ENCODE assay signal across 9 mouse cellular contexts in genomic region chr10:77522746-77523145, GRCm38 (mm10). TPM values are rescaled to one million over a fixed set of nuclear protein-coding genes. Genes with fewer than 3 reads are reported as not detected.
DNase-seq lines count a peak whose midpoint lies in the region; ATAC-seq and TF ChIP-seq lines count a peak whose summit lies in the region.
"Had no signal": no experiment of that assay in that cellular context is flagged by ENCODE, and none has a peak within 500 bp of the region (broad histone marks: within the 10 kb centered on the region; RNA-seq: fewer than 3 reads in every experiment).

No protein-coding gene starts in this region.

- peaks cover 14% of the 10 kb centered on the region for H3K4me1 ChIP-seq in heart, embryonic 13.5 days
- peaks cover 2% of the 10 kb centered on the region for H3K4me1 ChIP-seq in ES-Bruce4 (ENCODE audit: control insufficient read depth, insufficient read depth, low read length)
- peaks cover 13% of the 10 kb centered on the region for H3K4me1 ChIP-seq in hindbrain, embryonic 10.5 days (replicated peaks)

- H3K4me3 ChIP-seq in heart, embryonic 13.5 days: peak overlapping the region; percentile 38
- peak overlapping the region; percentile 25; the same call in 1 of the 2 replicates for H3K4me3 ChIP-seq in ES-Bruce4 (ENCODE audit: low read depth, low read length)
- peak overlapping the region; percentile 50 for H3K4me3 ChIP-seq in hindbrain, embryonic 10.5 days

- H3K4me2 ChIP-seq in heart, embryonic 13.5 days: peak overlapping the region; percentile 68

- H3K27me3 ChIP-seq in heart, embryonic 13.5 days (replicated peaks): peaks cover 10% of the 10 kb centered on the region; the same call in 1 of the 2 replicates
- H3K27me3 ChIP-seq in ES-Bruce4 (ENCODE audit: control insufficient read depth, insufficient read depth, low read length, poor library complexity, severe bottlenecking): no peaks in the 10 kb centered on the region
- H3K27me3 ChIP-seq in hindbrain, embryonic 10.5 days (ENCODE audit: insufficient read depth, poor library complexity, severe bottlenecking): peaks cover 9% of the 10 kb centered on the region

- WGBS in heart, embryonic 13.5 days: 54% methylated on average over 12 of the region's 12 CpGs
- 59% methylated on average over 12 of the region's 12 CpGs for WGBS in hindbrain, embryonic 10.5 days

- intact Hi-C loops in heart, postnatal 14 days (cut with DNase I): no loop called here

- H3K9me3 ChIP-seq in heart, embryonic 13.5 days: no peaks in the 10 kb centered on the region
- H3K9me3 ChIP-seq in ES-Bruce4 (replicated peaks; ENCODE audit: control insufficient read depth, insufficient read depth, low read length, poor library complexity, severe bottlenecking): no peaks in the 10 kb centered on the region
- no peaks in the 10 kb centered on the region for H3K9me3 ChIP-seq in hindbrain, embryonic 10.5 days

- TF ChIP-seq POLR2A in ES-Bruce4 (IDR thresholded peaks at IDR 0.05; ENCODE audit: insufficient read depth, low read length): no peak

- ATAC-seq in heart, embryonic 13.5 days (ENCODE audit: extremely low read depth, insufficient number of reproducible peaks, low FRiP score, low TSS enrichment): no peak

- H3K9ac ChIP-seq in heart, embryonic 13.5 days: peak overlapping the region; percentile 48
- H3K9ac ChIP-seq in ES-Bruce4 (ENCODE audit: low read depth, poor library complexity, severe bottlenecking): peak overlapping the region; percentile 10

- no peak for TF ChIP-seq CTCF in ES-Bruce4 (IDR thresholded peaks at IDR 0.05; ENCODE audit: low read depth, low read length)

- no peak for TF ChIP-seq EP300 in ES-Bruce4 (IDR thresholded peaks at IDR 0.05; ENCODE audit: insufficient read depth, low read depth, low read length)

- no peak overlapping the region for H3K27ac ChIP-seq in heart, embryonic 13.5 days (replicated peaks)
- no peak overlapping the region for H3K27ac ChIP-seq in ES-Bruce4 (ENCODE audit: insufficient read depth, low read length)
- H3K27ac ChIP-seq in hindbrain, embryonic 10.5 days: peak overlapping the region; percentile 72

- H3K36me3 ChIP-seq in heart, embryonic 13.5 days: no peaks in the 10 kb centered on the region
- H3K36me3 ChIP-seq in ES-Bruce4 (ENCODE audit: control insufficient read depth, insufficient read depth, low read length, poor library complexity, severe bottlenecking): no peaks in the 10 kb centered on the region
- H3K36me3 ChIP-seq in hindbrain, embryonic 10.5 days: no peaks in the 10 kb centered on the region

- no peak for DNase-seq in heart, postnatal 14 days
- DNase-seq in hindbrain, embryonic 10.5 days (ENCODE audit: low spot score): no peak
- DNase-seq in mesoderm, embryonic 11.5 days (ENCODE audit: low read depth, low spot score): peak; percentile 4
- no peak for DNase-seq in adipocyte (ENCODE audit: low spot score)
- no peak for DNase-seq in spleen, postnatal 14 days (ENCODE audit: low spot score in 2 of 2)
- no peak for DNase-seq in embryo, embryonic 11 days
- DNase-seq: cerebellum, adult 11-12 months had no signal

RNA-seq across cellular contexts. Expression of gene Fam207a, which starts 7.2 kb away (rescaled TPM):
- 23.9 and 24.0 TPM in 2 replicates for polyA plus RNA-seq in heart, embryonic 13.5 days (2015; fragmentation: Nextera tagmentation; extraction: Ambion mirVana)
- total RNA-seq in heart, postnatal 14 days (2021): 1 to 10 TPM; 9.6 TPM
- polyA plus RNA-seq in ES-Bruce4 (2011; ENCODE audit: insufficient read depth, insufficient read length, low read depth, missing spikeins): 23.2 and 24.3 TPM in 2 replicates
- polyA plus RNA-seq in hindbrain, embryonic 10.5 days (2016; fragmentation: Nextera tagmentation; extraction: Ambion mirVana): 48.8 and 50.0 TPM in 2 replicates

RNA-seq across cellular contexts. Expression of gene Itgb2, which starts 7.3 kb away (rescaled TPM):
- polyA plus RNA-seq in heart, embryonic 13.5 days (2015; fragmentation: Nextera tagmentation; extraction: Ambion mirVana): 1.5 and 1.6 TPM in 2 replicates
- total RNA-seq in heart, postnatal 14 days (2021): 1 to 10 TPM; 5.4 to 9.0 TPM
- 0.61 and 0.82 TPM in 2 replicates for polyA plus RNA-seq in ES-Bruce4 (2011; ENCODE audit: insufficient read depth, insufficient read length, low read depth, missing spikeins)
- 1.0 and 1.2 TPM in 2 replicates for polyA plus RNA-seq in hindbrain, embryonic 10.5 days (2016; fragmentation: Nextera tagmentation; extraction: Ambion mirVana)

RNA-seq across cellular contexts. Expression of gene Pttg1ip, which starts 58.8 kb away (rescaled TPM):
- polyA plus RNA-seq in heart, embryonic 13.5 days (2015; fragmentation: Nextera tagmentation; extraction: Ambion mirVana): 103 and 110 TPM in 2 replicates
- total RNA-seq in heart, postnatal 14 days (2021): 100 to 1,000 TPM; 128 to 132 TPM
- 83.2 and 89.6 TPM in 2 replicates for polyA plus RNA-seq in ES-Bruce4 (2011; ENCODE audit: insufficient read depth, insufficient read length, low read depth, missing spikeins)
- polyA plus RNA-seq in hindbrain, embryonic 10.5 days (2016; fragmentation: Nextera tagmentation; extraction: Ambion mirVana): 66.6 and 67.2 TPM in 2 replicates
